Mouse (Mus musculus) retina, adult 2 months (tissue): ENCODE results near the gene Nav2.

Experiments used
- DNase-seq: peaks from one replicate; pipeline ENCODE4 v3.0.0-alpha.2; 2012; ENCODE audit warnings: low read depth, low spot score

Nav2 gene

DNA sequence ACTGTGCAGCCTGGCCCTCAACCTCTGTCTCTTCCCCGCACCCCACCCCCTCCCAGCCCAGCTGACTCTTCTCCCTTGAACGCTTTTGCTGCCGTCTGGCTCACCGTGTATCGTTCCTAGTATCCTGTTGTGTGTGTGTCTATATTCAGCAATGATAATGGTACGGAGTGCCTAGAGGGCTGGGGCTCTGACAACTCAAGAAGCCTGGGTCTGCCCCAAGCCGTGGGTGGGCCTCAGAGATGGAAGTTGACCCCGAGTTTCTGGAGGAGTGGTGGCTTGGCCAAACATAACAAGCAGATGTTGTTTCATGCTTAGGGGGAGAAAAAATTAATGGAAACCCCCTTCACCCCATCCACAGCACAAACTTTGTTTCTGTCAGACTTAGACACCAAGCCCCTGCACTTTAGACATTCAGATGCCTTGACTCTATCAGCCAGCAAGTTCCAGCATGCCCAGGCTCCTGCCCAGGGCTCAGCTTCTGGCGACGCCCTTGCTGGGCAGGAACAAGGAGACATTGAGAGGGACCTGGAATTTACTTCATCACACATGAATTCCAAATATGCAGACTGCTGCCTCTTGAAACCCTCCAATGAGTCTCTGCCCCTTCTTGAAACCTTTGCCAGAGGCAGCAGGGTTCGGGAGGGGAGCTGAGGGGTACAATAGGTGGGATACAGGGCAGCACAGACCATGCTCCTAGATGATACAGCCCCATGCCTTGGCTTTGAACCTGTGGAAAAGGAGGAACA lies 644.9 kb downstream of the Nav2 start:
- DNase-seq, result no peak

DNA sequence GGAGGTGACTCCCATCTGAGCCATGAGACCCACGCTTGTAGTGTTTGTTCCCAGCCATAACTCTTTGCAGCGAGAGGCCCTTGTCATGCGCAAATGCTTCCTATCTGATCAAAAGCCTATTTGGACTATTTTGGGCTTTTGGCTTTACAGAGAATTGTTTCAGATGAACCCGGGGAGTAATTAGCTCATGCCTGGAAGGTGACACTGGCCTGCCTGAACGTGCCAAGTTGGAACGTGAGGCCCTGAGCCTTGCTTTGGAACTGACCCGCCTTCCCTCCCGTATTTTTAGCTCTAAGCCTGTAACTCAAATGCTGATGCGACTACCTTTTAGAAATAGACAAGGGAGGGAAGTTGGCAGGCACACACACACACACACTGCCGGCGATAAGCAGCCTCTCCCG lies 649.7 kb downstream of the Nav2 start:
- DNase-seq, result no peak

DNA sequence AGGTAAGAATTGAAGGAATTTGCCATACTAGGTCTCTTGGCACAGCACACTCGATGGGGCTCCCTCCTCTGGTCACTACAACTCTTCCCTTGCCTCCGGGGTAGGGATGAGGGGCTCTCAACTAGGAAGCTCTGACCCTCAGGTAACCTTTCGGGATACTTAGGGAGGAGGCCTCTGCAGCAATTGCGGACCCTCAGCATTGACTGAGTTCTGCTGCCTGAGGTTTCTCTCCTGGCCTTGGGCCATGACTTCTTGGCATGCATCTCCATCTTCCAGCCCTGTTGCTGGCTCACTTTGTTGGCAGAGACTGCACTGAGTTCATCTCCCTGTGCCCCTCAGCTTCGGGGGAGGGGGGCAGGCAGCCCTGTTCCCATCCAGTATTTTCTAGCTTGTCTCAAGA lies 650.4 kb downstream of the Nav2 start:
- DNase-seq, result no peak

DNA sequence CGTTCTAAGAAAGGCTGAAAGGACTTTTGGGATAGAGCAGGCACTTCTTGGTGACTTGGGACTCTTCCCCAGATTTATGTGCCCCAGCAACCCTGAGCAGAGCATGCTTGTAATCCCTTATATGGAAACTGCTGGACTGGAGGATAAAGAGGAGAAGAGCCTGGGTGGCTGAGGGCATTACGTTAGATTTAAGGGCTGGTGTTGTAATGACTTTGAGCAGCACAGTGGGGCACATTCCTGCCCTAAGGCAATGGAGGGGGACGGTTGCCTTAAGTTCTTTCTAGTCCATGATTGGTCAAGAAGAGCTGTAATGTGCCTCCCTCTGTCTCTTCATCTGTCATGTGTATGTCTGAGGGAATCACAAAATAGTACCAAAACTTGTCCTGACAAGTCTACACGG lies 651.5 kb downstream of the Nav2 start:
- DNase-seq, result no peak

DNA sequence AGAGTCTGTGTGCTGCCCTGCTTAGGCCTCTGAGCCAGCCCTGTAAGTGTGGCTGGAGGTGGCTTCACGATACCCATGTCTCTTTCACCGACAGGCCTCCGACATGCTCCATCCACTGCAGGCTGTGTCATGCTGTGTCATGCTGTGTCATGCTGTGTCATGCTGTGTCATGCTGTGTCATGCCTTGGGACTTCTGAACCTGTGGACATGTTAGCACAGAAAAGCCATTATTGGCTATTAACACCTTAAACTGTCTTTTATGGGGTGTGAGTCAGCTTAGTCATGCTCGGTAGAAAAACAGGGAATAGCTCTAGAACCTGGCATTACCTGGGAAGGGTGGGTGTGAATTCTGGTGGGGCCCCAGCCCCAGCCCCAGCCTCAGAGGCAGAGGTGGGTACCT lies 653.9 kb downstream of the Nav2 start:
- no peak for DNase-seq

DNA sequence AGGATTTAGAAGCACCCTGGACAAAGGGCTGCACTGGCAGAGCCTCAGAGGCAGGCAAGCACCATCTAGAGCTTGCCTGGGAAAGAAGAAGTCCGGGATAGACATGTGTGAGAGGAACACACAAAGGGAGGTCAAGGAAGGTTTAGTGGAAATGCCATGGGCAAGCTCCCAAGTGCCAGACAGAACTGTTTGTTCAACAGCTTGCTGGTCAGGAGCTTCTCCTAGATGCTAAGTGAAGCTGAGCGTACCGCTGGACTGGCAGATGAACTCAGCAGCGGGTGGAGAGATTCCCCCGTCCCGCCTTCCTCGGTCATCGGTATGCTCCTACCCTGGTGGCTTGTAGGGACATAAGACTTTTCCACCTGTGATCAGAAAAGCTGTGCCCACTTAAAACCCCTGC lies 654.3 kb downstream of the Nav2 start:
- DNase-seq, result no peak

DNA sequence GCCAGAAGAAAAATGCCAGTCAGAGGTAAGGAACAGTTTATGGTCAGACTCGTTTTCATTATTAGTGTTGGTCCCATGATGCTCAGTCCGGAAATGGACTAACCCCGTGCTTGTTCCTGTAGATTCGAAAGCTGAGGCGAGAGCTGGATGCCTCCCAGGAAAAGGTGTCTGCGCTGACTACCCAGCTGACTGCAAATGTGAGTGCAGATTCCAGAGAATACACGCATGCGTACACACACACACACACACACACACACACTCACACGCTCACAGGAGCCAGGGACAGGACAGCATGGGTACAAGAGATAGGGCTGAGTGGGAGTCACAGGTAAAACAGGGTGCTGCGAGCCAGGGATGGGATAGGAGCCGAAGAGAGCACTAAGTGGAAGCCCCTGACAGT lies 656.6 kb downstream of the Nav2 start:
- no peak for DNase-seq

DNA sequence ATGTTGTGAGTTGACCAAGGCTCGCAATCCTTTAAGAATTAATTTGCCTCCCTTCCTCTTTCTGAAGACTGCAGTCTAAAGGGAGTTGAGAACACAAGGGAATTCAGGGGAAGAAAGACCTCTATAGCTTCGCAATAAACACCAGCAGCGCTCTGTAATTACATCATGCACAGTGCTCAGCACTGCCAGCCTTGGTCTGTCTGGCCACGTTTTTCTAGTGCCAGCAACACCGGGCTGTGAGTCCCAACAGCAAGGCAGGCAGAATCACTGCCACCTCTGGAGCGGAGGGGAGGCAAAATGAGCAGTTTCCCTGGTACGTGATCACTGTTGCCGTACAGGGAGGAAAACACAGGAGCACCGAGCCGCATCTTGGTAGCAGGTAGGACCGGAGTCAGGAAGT lies 657.3 kb downstream of the Nav2 start:
- DNase-seq, result no peak

DNA sequence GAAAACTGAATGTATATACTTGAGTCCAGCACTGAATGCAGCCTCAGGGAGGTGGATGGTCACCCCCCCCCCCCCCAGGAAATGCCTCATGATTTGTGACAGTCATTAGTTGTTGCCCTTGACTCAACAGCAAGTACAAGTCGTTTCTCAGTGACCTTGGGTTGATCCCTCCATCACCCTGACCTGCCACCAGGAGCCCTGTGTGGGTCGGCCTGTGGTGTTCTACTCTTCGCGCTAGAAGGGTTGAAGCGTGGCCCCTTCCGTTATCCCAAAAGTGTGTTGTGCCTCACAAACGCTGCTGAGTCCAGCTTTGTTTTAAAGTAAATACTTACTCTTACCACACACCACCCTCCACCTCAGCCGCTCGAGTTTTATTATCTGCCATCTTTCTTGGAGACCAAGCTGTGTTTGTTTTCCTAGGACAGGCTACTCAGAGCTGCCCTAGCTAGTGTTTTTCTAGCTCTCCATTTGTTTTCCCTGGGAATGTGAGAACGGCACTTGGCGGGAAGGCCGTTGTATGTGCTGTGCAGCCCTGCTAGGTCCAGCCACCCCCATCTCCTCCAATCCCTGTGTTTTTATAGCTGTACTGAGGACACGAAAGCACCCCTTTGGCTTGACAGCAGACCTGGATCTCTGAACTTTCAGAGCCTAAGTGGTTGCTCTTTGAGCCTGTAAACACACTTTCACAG lies 659.0 kb downstream of the Nav2 start:
- no peak for DNase-seq

DNA sequence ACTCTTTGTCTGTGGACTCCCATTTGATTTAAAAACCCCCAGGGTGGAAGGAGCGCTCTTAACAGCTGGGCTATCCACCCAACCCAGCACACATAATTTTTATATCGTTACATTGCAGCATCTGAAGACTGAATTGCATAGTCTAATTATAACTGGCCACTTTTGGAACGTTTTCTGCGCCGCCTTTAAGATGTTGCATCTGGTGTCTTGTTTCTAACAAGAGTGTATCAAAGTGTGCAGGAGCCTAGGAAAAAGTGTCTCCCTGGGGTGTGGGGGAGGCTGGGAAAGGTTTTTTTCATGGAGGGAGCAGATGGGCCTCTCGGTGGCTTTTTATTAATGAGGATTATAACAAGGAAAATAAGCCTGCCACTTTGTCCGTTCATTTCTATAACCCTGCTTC lies 661.1 kb downstream of the Nav2 start:
- DNase-seq, result no peak

DNA sequence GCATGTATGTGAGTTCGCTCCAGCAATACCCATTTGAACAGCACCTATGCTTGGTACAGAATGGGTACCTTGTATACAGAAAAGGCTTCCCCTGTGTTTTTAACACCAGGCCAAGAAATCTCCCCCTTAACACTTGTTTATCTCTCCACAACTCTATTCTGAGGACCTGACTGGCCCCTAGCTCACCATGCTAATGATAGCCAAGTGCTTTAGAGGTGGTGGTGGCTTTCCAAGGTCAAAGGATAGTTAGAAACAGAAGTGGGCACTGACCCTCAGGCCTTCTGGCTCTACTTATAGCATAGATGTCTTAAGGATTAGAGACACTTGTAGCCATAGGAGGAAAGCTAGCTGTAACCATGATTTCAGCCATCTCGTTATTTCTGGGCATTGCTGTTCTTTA lies 663.1 kb downstream of the Nav2 start:
- no peak for DNase-seq

DNA sequence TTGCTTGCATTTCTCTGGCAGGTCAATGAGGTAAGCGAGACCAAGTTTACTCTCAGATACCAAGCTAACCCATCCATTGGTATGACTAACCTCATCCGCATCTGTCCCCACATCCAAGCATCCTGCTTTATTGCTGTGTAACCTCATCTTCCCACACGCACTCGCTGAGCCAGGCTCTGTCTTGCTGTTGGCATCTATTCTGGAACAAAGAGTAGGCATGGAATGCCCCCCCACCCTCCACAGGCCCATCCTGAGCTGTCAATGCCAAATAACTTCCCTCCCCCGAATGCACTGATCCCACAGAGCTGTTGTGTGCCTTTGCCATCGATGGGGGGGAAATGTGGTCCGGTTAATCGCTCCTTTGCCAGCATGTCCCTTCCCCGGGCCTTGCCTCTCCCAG lies 666.7 kb downstream of the Nav2 start:
- no peak for DNase-seq

DNA sequence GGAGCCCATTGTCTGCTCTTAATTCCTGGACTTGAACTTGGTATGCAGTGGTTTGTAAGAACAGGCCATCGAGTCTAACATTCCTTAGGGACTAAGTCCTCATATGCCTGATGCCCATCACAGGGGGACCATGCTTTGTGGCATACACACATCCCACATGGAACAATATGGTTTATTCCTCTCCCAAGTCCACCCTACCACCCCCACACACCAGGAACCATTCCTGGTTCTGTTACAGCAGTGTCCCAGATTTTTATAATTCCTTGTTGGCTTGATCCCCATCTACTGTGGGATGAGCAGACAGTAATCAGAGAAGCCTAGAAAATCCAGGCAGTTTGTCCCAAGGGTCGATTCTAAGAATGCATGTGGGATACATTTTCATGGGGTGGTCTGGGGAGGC lies 668.6 kb downstream of the Nav2 start:
- no peak for DNase-seq

DNA sequence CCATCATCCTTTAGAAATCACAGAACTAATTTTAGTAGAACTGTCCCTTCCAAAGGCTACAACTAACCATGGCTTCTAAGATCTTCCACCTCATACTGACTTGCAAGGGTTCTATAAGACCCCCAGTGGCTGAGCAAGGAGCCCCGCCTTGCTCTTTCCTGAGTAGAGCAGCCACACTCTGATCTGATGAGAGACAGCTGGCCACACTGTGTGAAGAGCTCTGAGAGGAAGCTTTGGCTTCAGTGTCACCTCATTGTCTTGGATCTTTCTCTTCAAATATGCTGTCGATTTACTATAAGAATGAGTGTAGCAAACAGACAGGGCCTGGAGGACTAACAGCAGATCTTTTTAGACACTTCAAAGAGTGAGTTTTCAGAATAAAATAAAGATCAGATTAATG lies 673.4 kb downstream of the Nav2 start:
- DNase-seq, result no peak

DNA sequence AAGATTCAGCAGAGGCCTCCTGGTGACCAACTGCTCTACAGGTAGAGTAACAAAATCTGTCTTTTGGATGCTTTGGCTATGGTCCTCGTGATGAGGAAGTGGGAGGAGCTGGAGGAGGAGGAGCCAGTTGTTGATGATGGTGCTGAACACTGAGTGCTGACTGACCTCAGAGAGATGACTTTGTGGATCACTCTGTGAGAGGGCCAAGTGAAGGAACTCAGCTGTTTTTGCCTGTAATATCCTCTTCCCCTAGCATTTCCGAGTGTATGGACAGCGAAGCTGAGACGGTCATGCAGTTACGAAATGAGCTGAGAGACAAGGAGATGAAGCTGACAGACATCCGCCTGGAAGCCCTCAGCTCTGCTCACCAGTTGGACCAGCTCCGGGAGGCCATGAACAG lies 674.0 kb downstream of the Nav2 start:
- no peak for DNase-seq

DNA sequence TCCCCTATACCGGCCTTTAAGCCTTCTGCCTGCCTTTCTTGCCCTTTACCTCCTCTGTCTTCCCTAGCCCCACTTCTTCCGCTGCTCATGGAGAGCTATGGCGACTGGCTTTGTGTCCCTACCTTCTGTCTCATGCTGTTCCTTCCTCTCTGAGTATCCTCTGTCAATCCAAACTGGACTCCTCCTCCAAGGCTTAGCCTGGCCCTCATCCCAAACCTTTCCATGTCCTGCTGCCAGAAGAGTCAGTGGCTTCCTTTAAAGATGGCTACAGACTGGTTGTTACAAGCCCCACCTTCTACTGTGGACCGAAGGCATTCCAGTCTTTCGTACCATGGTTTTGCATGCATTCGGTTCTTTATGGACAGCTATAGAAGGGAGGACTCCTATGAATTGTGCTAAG lies 674.7 kb downstream of the Nav2 start:
- no peak for DNase-seq

DNA sequence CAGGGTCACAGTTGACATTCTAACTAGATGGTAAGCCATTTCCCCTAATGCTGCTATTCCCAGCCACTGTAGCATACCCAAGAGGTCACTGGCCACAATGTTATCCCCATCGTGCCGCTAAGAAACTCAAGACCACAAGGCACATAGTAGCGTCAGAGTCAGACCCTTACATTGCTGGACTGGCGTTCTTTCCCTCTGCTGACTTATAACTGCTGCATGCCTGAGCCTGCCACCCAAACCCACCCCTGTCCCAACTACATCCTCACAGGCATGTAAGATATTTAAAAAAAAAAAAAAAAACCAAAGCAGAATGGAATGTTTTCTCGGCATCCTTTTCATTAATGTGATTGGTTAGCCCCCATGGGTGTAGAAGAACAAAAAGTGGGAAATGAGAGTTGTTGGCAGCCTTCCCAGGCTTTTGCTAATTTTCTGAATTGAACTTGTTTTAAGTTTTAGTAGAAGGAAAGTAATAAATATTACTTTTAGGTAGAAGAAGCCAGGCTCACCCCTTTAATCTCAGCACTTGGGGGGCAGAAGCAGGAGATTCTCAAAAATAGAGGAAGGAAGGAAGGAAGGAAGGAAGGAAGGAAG lies 678.1 kb downstream of the Nav2 start:
- DNase-seq, result no peak

DNA sequence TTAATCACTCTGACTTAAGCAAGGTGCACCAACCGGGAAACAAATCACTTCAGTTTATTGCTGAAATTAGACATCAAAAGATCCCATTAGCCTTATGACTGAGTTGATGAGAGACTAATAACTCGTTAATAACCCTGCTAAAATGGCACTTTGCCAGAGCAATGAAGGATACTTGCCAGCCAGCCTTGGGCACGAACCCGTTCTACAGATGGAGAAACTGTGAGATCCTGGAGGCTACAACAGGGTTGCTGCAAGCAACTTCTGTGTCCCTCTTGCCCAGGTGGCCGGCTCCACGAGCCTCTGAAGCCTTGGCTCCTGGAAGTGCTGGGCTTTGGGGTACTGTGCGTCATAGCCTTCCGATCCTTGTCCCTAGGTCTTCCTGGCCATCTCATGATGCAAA lies 681.1 kb downstream of the Nav2 start:
- DNase-seq, result no peak

DNA sequence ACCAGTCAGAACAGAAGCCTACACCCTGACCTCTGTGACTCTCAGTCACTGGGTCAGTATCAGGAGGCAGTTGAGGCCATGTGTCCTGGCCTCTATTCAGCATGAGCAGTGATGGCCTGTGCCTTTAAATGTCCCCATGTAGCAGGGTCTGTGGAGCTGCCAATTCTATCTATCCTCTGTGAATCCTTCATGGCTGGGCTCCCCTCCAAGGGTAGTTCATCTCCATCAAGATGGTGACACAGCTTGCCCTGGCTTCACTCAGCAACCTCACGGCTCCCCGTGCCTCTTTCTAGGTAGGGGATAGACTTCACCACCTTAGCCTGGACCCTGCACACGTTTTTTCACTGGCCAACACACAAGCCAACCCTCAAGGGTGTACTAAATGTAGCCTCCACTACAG lies 689.3 kb downstream of the Nav2 start:
- DNase-seq, result no peak

DNA sequence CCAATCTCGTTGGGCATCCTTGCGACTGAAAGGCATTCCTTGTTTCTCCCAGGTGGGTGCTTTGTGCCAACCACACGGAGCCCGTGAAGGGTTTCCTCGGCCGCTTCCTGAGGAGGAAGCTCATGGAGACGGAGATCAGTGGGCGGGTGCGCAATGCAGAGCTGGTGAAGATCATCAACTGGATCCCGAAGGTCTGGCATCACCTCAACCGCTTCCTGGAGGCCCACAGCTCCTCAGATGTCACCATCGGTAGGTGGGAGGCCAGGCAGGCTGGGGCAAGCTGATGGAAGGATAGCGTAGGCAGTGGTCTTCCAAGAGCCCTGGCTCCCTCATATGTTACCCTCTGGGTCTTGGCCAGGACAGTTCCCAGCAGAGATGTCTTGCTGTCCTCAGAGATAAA lies 689.7 kb downstream of the Nav2 start:
- no peak for DNase-seq

DNA sequence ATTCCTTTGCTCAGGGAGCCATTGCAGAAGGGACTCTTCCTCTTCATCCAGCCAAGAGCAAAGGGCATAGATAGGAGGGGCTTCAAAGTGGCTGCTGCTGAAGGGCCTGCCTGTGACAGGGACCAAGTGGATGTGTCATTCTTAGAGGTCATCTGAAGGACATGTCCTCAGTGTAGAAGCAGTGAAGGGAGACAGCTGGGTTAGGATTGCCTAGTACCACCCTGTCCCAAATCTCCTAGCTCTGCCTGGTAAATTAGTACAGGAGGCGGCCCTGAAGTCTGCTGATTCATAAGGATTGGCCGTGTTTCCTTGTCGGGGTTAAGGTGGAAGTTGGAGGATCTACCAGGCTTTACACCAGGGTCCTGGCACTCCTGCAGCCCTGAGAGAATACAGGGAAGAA lies 691.4 kb downstream of the Nav2 start:
- DNase-seq, result no peak

DNA sequence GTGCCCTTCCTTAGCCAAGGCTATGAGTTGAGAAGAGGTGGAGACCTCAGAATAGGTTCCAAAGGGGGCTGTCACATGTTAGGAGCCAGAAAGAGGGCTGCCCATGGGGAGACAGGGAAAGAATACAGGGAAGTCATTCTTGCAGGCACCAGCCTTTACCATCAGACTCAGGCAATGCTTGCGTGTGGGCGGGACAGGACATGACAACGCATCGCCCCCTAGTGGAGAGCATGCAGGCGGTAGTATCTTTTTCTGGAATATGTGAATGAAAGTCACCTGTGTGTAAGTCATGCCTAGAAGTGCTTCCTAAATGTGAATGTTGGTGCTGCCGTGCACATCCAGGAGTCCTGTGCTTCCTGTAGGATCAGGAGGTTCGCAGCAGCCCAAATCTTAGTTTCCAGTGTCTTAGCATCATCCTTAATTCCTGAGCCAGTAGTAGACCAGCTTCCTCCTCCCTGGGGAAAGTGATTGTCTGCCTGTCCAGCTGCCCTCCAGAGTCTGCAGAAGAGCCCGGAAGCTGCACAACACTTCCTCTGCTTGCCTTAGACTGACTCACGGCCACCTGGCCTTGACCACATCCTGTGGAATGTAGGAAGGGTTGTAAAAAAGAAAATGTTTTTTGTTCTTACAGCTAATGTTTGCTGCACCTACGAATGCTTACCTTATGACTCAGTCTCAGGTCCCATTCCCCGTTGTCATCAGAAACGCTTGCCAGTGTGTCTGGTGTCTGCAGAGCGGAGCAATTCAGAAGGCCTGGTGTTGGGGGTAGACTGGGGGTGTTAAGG lies 692.9 kb downstream of the Nav2 start:
- peak; percentile 13 for DNase-seq
